Mouse (Mus musculus): Measurements from ENCODE around the gene U2af1l4. TPM values are rescaled to one million over a fixed set of nuclear protein-coding genes. Genes with fewer than 3 reads are reported as not detected.
A peak's percentile ranks its signal among the peaks of the same experiment; 100 is the strongest.

U2af1l4 gene
- polyA plus RNA-seq, 1 experiment, result 131 TPM

DNA sequence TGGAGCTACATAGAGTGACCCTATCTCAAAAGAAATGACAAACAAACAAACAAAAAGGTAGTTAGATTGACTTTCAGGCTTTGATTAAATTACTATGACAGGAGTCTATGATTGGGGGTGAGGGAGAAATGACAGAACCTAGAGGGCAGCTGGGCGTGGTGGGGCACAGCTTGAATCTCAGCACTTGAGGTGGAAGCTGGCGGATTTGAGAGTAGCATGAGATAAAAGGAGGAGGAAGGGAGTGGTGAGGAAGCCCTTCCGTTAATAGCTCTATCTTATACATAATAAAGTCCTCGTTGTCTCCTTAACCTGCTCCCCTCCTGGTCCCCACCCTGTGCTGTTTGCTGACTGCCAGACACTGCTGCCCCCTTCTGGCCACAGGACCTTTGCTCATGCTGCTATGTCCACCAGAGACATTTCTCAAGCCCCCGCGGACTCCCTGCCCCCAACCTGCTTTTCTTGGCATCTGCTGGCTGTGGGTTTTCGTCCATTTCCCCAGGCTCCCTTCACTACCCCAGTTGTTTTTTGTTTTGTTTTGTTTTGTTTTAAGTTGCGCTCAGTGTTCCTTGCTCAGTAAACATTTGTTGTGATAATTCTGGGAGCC lies 44.7 kb downstream of the U2af1l4 start:
- peak in 1 of 2 experiments; percentile 55 for DNase-seq (ENCODE audit: extremely low spot score in 1 of 2, low spot score in 1 of 2)

DNA sequence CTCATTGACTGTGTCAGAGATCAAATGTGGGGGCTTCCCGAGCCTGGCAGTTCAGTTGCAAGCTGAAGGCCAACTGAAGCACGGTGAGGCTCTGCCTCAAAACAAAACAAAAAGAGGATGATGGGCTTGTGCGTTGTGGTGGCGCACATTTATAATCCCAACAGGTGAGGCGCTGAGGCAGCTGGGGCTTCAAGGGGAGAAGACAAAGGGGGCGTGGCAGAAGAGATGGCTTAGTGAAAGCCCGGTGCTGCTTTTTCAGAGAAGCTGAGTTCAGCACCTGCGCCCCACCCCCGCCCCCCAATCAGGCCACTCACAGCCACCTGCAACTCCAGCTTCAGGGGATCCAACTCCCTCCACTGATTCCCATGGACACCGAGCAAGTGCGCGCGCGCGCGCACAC lies 45.4 kb downstream of the U2af1l4 start:
- no peak for DNase-seq (ENCODE audit: extremely low spot score in 1 of 2, low spot score in 1 of 2)

- DNase-seq (ENCODE audit: extremely low spot score in 1 of 2, low spot score in 1 of 2), result no peak
Observed at GRCm38 (mm10) chr7:30610043-30610442, 46.9 kb downstream of the U2af1l4 start.

- no peak for DNase-seq (ENCODE audit: extremely low spot score in 1 of 2, low spot score in 1 of 2)
Observed at GRCm38 (mm10) chr7:30612654-30613402, 49.7 kb downstream of the U2af1l4 start, which contains the start of gene Upk1a. TSS of gene Upk1a (minus strand) at chr7:30612847.

DNA sequence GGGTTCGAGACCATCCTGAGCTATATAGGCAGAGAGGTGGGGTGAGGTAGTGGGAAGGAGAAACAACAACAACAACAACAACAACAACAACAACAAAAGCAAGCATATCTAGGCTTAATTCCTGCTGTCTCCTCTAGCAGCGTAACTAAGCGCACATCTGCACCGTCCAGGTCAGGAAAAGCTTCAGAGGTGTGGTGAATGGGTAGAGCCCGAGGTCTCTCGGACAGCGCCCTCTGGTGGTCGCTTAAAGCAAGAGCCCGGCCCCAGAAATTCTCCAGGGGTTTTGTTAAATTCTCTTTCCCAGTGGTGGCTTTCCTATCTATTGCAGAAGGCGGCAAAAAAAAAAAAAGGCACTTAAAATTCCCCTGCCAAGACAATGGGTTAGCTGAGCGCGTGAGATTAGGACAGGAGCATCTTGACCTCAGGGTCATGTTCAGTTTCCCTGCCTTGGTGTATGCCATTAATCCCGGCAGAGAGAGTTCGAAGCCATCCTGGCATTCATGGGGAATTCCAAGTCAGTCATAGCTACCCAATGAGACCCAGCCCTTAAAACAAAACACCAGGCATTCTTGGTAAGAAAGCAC lies 50.5 kb downstream of the U2af1l4 start:
- peak in 1 of 2 experiments; percentile 67 for DNase-seq (ENCODE audit: extremely low spot score in 1 of 2, low spot score in 1 of 2)

DNA sequence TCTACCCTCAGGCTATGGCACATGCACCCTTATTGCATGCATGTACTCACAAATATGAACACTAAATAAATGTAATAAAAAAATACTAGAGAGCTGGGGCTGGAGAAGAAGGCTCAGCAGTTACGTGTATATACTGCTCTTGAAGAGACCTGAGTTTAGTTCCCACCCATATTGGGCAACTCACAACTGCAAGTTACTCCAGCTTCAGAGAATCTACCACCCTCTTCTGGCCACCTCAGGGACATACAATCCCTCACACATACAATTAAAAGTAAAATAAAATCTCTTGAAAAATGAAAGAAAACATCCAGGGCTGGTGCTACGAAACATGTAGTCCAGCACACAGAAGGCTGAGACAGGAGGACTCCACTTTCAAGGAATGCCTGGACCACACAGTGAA lies 51.4 kb downstream of the U2af1l4 start:
- DNase-seq (ENCODE audit: extremely low spot score in 1 of 2, low spot score in 1 of 2), result no peak

Other genes with a start within 250 kb of the U2af1l4 start
- gene Syne4, start 248.5 kb upstream of the U2af1l4 start, polyA plus RNA-seq (2012; rRNA removed), result 27.6 and 29.9 TPM in 2 replicates
- 0.34 and 0.66 TPM in 2 replicates for gene E130208F15Rik, start 241.6 kb upstream of the U2af1l4 start, polyA plus RNA-seq (2012; rRNA removed)
- gene Sdhaf1, start 239.4 kb upstream of the U2af1l4 start, polyA plus RNA-seq (2012; rRNA removed), result 16.9 and 19.2 TPM in 2 replicates
- 19.8 and 22.2 TPM in 2 replicates for gene Lrfn3, start 200.5 kb upstream of the U2af1l4 start, polyA plus RNA-seq (2012; rRNA removed)
- 73.2 and 80.4 TPM in 2 replicates for gene Tyrobp, start 149.5 kb upstream of the U2af1l4 start, polyA plus RNA-seq (2012; rRNA removed)
- gene Hcst, start 143.4 kb upstream of the U2af1l4 start, polyA plus RNA-seq (2012; rRNA removed), result 1.5 and 2.2 TPM in 2 replicates
- gene Nfkbid, start 141.6 kb upstream of the U2af1l4 start, polyA plus RNA-seq (2012; rRNA removed), result 5.4 and 6.4 TPM in 2 replicates
- 940 and 960 TPM in 2 replicates for gene Aplp1, start 117.8 kb upstream of the U2af1l4 start, polyA plus RNA-seq (2012; rRNA removed)
- gene Kirrel2, start 105.6 kb upstream of the U2af1l4 start, polyA plus RNA-seq (2012; rRNA removed), result 3.7 and 7.1 TPM in 2 replicates
- 1.2 and 1.6 TPM in 2 replicates for gene Nphs1, start 105.0 kb upstream of the U2af1l4 start, polyA plus RNA-seq (2012; rRNA removed)
- gene Prodh2, start 69.7 kb upstream of the U2af1l4 start, polyA plus RNA-seq (2012; rRNA removed), result 0.18 and 0.19 TPM in 2 replicates
- gene Arhgap33, start 28.2 kb upstream of the U2af1l4 start, polyA plus RNA-seq (2012; rRNA removed), result 172 and 192 TPM in 2 replicates
- 9.3 and 10.7 TPM in 2 replicates for gene Hspb6, start 11.1 kb upstream of the U2af1l4 start, polyA plus RNA-seq (2012; rRNA removed)
- 7.3 and 8.3 TPM in 2 replicates for gene Proser3, start 11.0 kb upstream of the U2af1l4 start, polyA plus RNA-seq (2012; rRNA removed)
- 64.1 and 67.3 TPM in 2 replicates for gene Lin37, start 3.5 kb upstream of the U2af1l4 start, polyA plus RNA-seq (2012; rRNA removed)
- 8.2 and 9.4 TPM in 2 replicates for gene Gm49396, start within 50 bp of the U2af1l4 start, polyA plus RNA-seq (2012; rRNA removed)
- gene Psenen, start 326 bp downstream of the U2af1l4 start, polyA plus RNA-seq (2012; rRNA removed), result 114 and 133 TPM in 2 replicates
- 6.2 and 7.9 TPM in 2 replicates for gene Igflr1, start 2.1 kb downstream of the U2af1l4 start, polyA plus RNA-seq (2012; rRNA removed)
- 42.2 and 45.9 TPM in 2 replicates for gene Kmt2b, start 25.4 kb downstream of the U2af1l4 start, polyA plus RNA-seq (2012; rRNA removed)
- gene Zbtb32, start 35.6 kb downstream of the U2af1l4 start, polyA plus RNA-seq (2012; rRNA removed), result 0.04 TPM in 1 of 2 replicates, not detected in the other
- gene Upk1a, start 49.5 kb downstream of the U2af1l4 start, polyA plus RNA-seq (2012; rRNA removed), result 1.7 and 2.3 TPM in 2 replicates
- 893 and 1,127 TPM in 2 replicates for gene Cox6b1, start 62.9 kb downstream of the U2af1l4 start, polyA plus RNA-seq (2012; rRNA removed)
- not detected in 2 replicates for gene Etv2, start 72.6 kb downstream of the U2af1l4 start, polyA plus RNA-seq (2012; rRNA removed)
- gene Rbm42, start 87.0 kb downstream of the U2af1l4 start, polyA plus RNA-seq (2012; rRNA removed), result 59.7 and 66.4 TPM in 2 replicates
- gene Haus5, start 101.7 kb downstream of the U2af1l4 start, polyA plus RNA-seq (2012; rRNA removed), result 11.8 and 13.0 TPM in 2 replicates
- not detected in 2 replicates for gene Pmis2, start 108.3 kb downstream of the U2af1l4 start, polyA plus RNA-seq (2012; rRNA removed)
- not detected in 2 replicates for gene 2200002J24Rik, start 135.6 kb downstream of the U2af1l4 start, polyA plus RNA-seq (2012; rRNA removed)
- gene Atp4a, start 148.9 kb downstream of the U2af1l4 start, polyA plus RNA-seq (2012; rRNA removed), result 0.65 and 0.82 TPM in 2 replicates
- gene Tmem147, start 166.2 kb downstream of the U2af1l4 start, polyA plus RNA-seq (2012; rRNA removed), result 167 and 185 TPM in 2 replicates
- not detected in 2 replicates for gene Gapdhs, start 180.4 kb downstream of the U2af1l4 start, polyA plus RNA-seq (2012; rRNA removed)
- gene Sbsn, start 188.2 kb downstream of the U2af1l4 start, polyA plus RNA-seq (2012; rRNA removed), result 14.6 and 15.1 TPM in 2 replicates
- 4.5 and 8.2 TPM in 2 replicates for gene Dmkn, start 200.5 kb downstream of the U2af1l4 start, polyA plus RNA-seq (2012; rRNA removed)
- gene Krtdap, start 224.6 kb downstream of the U2af1l4 start, polyA plus RNA-seq (2012; rRNA removed), result not detected in 2 replicates

Data from frontal cortex, adult 2 months (tissue).